In the genomic region with DNA sequence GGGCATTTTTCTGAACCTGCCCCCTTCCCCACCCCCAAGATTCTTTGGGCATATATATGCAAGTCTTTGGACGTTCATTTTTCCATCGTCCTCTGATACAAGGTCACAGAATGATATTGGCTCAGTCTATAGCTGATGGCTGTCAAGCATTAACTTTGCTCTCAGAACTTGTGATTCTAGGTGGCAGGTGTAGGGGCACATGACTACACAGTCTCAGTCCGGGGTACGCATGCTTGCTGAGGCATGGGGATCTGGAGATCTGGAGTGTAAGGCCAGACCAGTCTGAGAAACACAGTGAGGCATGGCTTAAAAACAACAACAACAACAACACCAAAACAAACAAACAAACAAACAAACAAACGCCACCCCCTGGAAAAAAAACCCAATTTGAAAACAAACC, we compare ENCODE assay signal across 15 mouse cellular contexts.
"Had no signal": no experiment of that assay in that cellular context is flagged by ENCODE, and none has a peak within 500 bp of the region (broad histone marks: within the 10 kb centered on the region; RNA-seq: fewer than 3 reads in every experiment).

No protein-coding gene starts in this region.

- DNase-seq: liver; lung, postnatal 14 days; right cerebral cortex, postnatal 14 days; spleen, adult 18-20 months; thymus, postnatal 25 days had no signal

- H3K27me3 ChIP-seq: hindbrain, embryonic 15.5 days; limb, embryonic 13.5 days; liver, embryonic 12.5 days; liver, embryonic 15.5 days; midbrain, embryonic 12.5 days; midbrain, embryonic 15.5 days; neural tube, embryonic 12.5 days; neural tube, embryonic 15.5 days; stomach, embryonic 15.5 days had no signal

- H3K4me3 ChIP-seq: hindbrain, embryonic 15.5 days; limb, embryonic 10.5 days; limb, embryonic 13.5 days; liver, embryonic 12.5 days; liver, embryonic 15.5 days; midbrain, embryonic 12.5 days; midbrain, embryonic 15.5 days; neural tube, embryonic 12.5 days; neural tube, embryonic 15.5 days; stomach, embryonic 15.5 days had no signal

- H3K4me2 ChIP-seq: hindbrain, embryonic 15.5 days; limb, embryonic 13.5 days; liver, embryonic 12.5 days; liver, embryonic 15.5 days; midbrain, embryonic 12.5 days; midbrain, embryonic 15.5 days; neural tube, embryonic 12.5 days; neural tube, embryonic 15.5 days; stomach, embryonic 15.5 days had no signal

- H3K9ac ChIP-seq: hindbrain, embryonic 15.5 days; limb, embryonic 13.5 days; liver, embryonic 12.5 days; liver, embryonic 15.5 days; midbrain, embryonic 12.5 days; midbrain, embryonic 15.5 days; neural tube, embryonic 12.5 days; neural tube, embryonic 15.5 days; stomach, embryonic 15.5 days had no signal

- ATAC-seq: liver, embryonic 12.5 days; midbrain, embryonic 15.5 days had no signal

- H3K27ac ChIP-seq: hindbrain, embryonic 15.5 days; liver, embryonic 12.5 days; liver, embryonic 15.5 days; midbrain, embryonic 12.5 days; midbrain, embryonic 15.5 days; neural tube, embryonic 12.5 days; neural tube, embryonic 15.5 days had no signal

- H3K4me1 ChIP-seq: liver, embryonic 12.5 days; liver, embryonic 15.5 days; midbrain, embryonic 12.5 days; midbrain, embryonic 15.5 days; neural tube, embryonic 12.5 days had no signal

- H3K36me3 ChIP-seq: hindbrain, embryonic 15.5 days; limb, embryonic 10.5 days; limb, embryonic 13.5 days; liver, embryonic 12.5 days; liver, embryonic 15.5 days; midbrain, embryonic 12.5 days; midbrain, embryonic 15.5 days; neural tube, embryonic 12.5 days; neural tube, embryonic 15.5 days; stomach, embryonic 15.5 days had no signal

- H3K9me3 ChIP-seq: hindbrain, embryonic 15.5 days; limb, embryonic 10.5 days; limb, embryonic 13.5 days; liver, embryonic 12.5 days; liver, embryonic 15.5 days; midbrain, embryonic 12.5 days; midbrain, embryonic 15.5 days; neural tube, embryonic 12.5 days; neural tube, embryonic 15.5 days; stomach, embryonic 15.5 days had no signal
